In genomic region chr13:99937741-99938140, GRCm38 (mm10) we compare ENCODE assay signal across 21 mouse cellular contexts. TPM values are rescaled to one million over a fixed set of nuclear protein-coding genes. Genes with fewer than 3 reads are reported as not detected.
DNase-seq lines count a peak whose midpoint lies in the region; ATAC-seq and TF ChIP-seq lines count a peak whose summit lies in the region.
"Had no signal": no experiment of that assay in that cellular context is flagged by ENCODE, and none has a peak within 500 bp of the region (broad histone marks: within the 10 kb centered on the region; RNA-seq: fewer than 3 reads in every experiment).

No protein-coding gene starts in this region.

- no peak for TF ChIP-seq CTCF in cerebellum, adult 2 months (IDR thresholded peaks at IDR 0.05; ENCODE audit: borderline replicate concordance, insufficient read depth, low read depth, low read length)

- H3K4me2 ChIP-seq in midbrain, embryonic 14.5 days (ENCODE audit: low read length) = no peak overlapping the region
- H3K4me2 ChIP-seq in midbrain, embryonic 16.5 days (ENCODE audit: low read length) = no peak overlapping the region
- H3K4me2 ChIP-seq in forebrain, embryonic 13.5 days = no peak overlapping the region
- H3K4me2 ChIP-seq in hindbrain, embryonic 16.5 days (ENCODE audit: low read length) = no peak overlapping the region
- H3K4me2 ChIP-seq: heart, embryonic 11.5 days; liver, embryonic 15.5 days had no signal

- H3K27ac ChIP-seq in cerebellum, adult 2 months (ENCODE audit: insufficient read depth, low read length) = no peak overlapping the region
- H3K27ac ChIP-seq in midbrain, embryonic 14.5 days (replicated peaks; ENCODE audit: low read depth, low read length) = no peak overlapping the region
- no peak overlapping the region for H3K27ac ChIP-seq in midbrain, embryonic 16.5 days (ENCODE audit: low read length)
- H3K27ac ChIP-seq in forebrain, embryonic 13.5 days = peak overlapping the region; percentile 75
- no peak overlapping the region for H3K27ac ChIP-seq in hindbrain, embryonic 16.5 days (ENCODE audit: low read depth, low read length)
- H3K27ac ChIP-seq: liver, embryonic 15.5 days had no signal

- no peaks in the 10 kb centered on the region for H3K36me3 ChIP-seq in midbrain, embryonic 14.5 days (ENCODE audit: control insufficient read depth, insufficient read depth, low read length)
- no peaks in the 10 kb centered on the region for H3K36me3 ChIP-seq in midbrain, embryonic 16.5 days (ENCODE audit: control insufficient read depth, insufficient read depth, low read length)
- H3K36me3 ChIP-seq in forebrain, embryonic 13.5 days (ENCODE audit: poor library complexity, severe bottlenecking) = no peaks in the 10 kb centered on the region
- H3K36me3 ChIP-seq in hindbrain, embryonic 16.5 days (ENCODE audit: control insufficient read depth, insufficient read depth, low read length) = no peaks in the 10 kb centered on the region
- H3K36me3 ChIP-seq: liver, embryonic 15.5 days had no signal

- no peak for ATAC-seq in midbrain, embryonic 14.5 days (ENCODE audit: low FRiP score, low TSS enrichment)
- ATAC-seq in midbrain, embryonic 16.5 days = no peak
- peak; percentile 63 for ATAC-seq in forebrain, embryonic 13.5 days
- ATAC-seq in hindbrain, embryonic 16.5 days = peak; percentile 63; the same call in 1 of the 2 replicates
- ATAC-seq: activated CD4-positive, CD25-positive, alpha-beta regulatory T cell, adult 4 months had no signal

- no peak overlapping the region for H3K4me3 ChIP-seq in cerebellum, adult 2 months (replicated peaks; ENCODE audit: insufficient read depth, low read depth, low read length)
- H3K4me3 ChIP-seq in midbrain, embryonic 14.5 days (replicated peaks; ENCODE audit: low read depth, low read length) = no peak overlapping the region
- H3K4me3 ChIP-seq in midbrain, embryonic 16.5 days (ENCODE audit: low read depth, low read length) = no peak overlapping the region
- no peak overlapping the region for H3K4me3 ChIP-seq in forebrain, embryonic 13.5 days
- no peak overlapping the region for H3K4me3 ChIP-seq in hindbrain, embryonic 16.5 days (ENCODE audit: low read length)
- H3K4me3 ChIP-seq: liver, embryonic 15.5 days; megakaryocyte, embryonic 14.5 days had no signal

- H3K4me1 ChIP-seq in cerebellum, adult 2 months (ENCODE audit: control insufficient read depth, insufficient read depth, low read length) = 0 out of 2 replicates have a peak, but pooled peaks cover 3% of the 10 kb centered on the region
- H3K4me1 ChIP-seq in midbrain, embryonic 14.5 days (ENCODE audit: control insufficient read depth, insufficient read depth, low read length) = peaks cover 31% of the 10 kb centered on the region
- peaks cover 13% of the 10 kb centered on the region for H3K4me1 ChIP-seq in midbrain, embryonic 16.5 days (ENCODE audit: control insufficient read depth, insufficient read depth, low read length)
- H3K4me1 ChIP-seq in forebrain, embryonic 13.5 days = peaks cover 35% of the 10 kb centered on the region
- peaks cover 14% of the 10 kb centered on the region for H3K4me1 ChIP-seq in hindbrain, embryonic 16.5 days (ENCODE audit: control insufficient read depth, insufficient read depth, low read depth, low read length)
- H3K4me1 ChIP-seq: liver, embryonic 15.5 days had no signal

- TF ChIP-seq POLR2A in cerebellum, adult 2 months (IDR thresholded peaks at IDR 0.05; ENCODE audit: borderline replicate concordance, insufficient read depth, low read length) = no peak

- H3K27me3 ChIP-seq in cerebellum, adult 2 months (ENCODE audit: control insufficient read depth, insufficient read depth, low read length) = no peaks in the 10 kb centered on the region
- no peaks in the 10 kb centered on the region for H3K27me3 ChIP-seq in midbrain, embryonic 14.5 days (ENCODE audit: control insufficient read depth, insufficient read depth, low read length)
- H3K27me3 ChIP-seq in midbrain, embryonic 16.5 days (ENCODE audit: control insufficient read depth, insufficient read depth, low read depth, low read length) = no peaks in the 10 kb centered on the region
- no peaks in the 10 kb centered on the region for H3K27me3 ChIP-seq in forebrain, embryonic 13.5 days
- no peaks in the 10 kb centered on the region for H3K27me3 ChIP-seq in hindbrain, embryonic 16.5 days (replicated peaks; ENCODE audit: control insufficient read depth, insufficient read depth, low read length)
- H3K27me3 ChIP-seq: CH12.LX; liver, embryonic 15.5 days; megakaryocyte, embryonic 14.5 days had no signal

- DNase-seq in cerebellum, postnatal 14 days = peak; percentile 32 to 44
- no peak for DNase-seq in cerebellum, adult 2 months
- peak; percentile 66 for DNase-seq in midbrain, embryonic 14.5 days
- DNase-seq in ovary, adult 18-20 months (ENCODE audit: low spot score) = no peak
- no peak for DNase-seq in heart, adult 18-20 months
- DNase-seq: adrenal gland, postnatal 25 days; cerebellum, adult 8-10 months; embryo, embryonic 11 days; gastrocnemius, postnatal 25 days; heart, postnatal 14 days; kidney, postnatal 4 days; lung, postnatal 10 days; right cerebral cortex, postnatal 25 days had no signal

- 2% methylated on average over 3 of the region's 3 CpGs for WGBS in cerebellum, adult 2 months
- 16% methylated on average over 3 of the region's 3 CpGs for WGBS in midbrain, embryonic 14.5 days
- 18% methylated on average over 3 of the region's 3 CpGs for WGBS in midbrain, embryonic 16.5 days
- WGBS in forebrain, embryonic 13.5 days = 7% methylated on average over 3 of the region's 3 CpGs
- 11% methylated on average over 3 of the region's 3 CpGs for WGBS in hindbrain, embryonic 16.5 days

- no peaks in the 10 kb centered on the region for H3K9me3 ChIP-seq in midbrain, embryonic 14.5 days (ENCODE audit: control insufficient read depth, low read length)
- H3K9me3 ChIP-seq in midbrain, embryonic 16.5 days (replicated peaks; ENCODE audit: control insufficient read depth, low read length, poor library complexity, severe bottlenecking) = no peaks in the 10 kb centered on the region
- H3K9me3 ChIP-seq in forebrain, embryonic 13.5 days (replicated peaks) = no peaks in the 10 kb centered on the region
- H3K9me3 ChIP-seq in hindbrain, embryonic 16.5 days (ENCODE audit: control insufficient read depth, low read length) = no peaks in the 10 kb centered on the region
- H3K9me3 ChIP-seq: liver, embryonic 15.5 days; megakaryocyte, embryonic 14.5 days had no signal

- no peak overlapping the region for H3K9ac ChIP-seq in midbrain, embryonic 14.5 days (replicated peaks; ENCODE audit: low read length)
- no peak overlapping the region for H3K9ac ChIP-seq in midbrain, embryonic 16.5 days (ENCODE audit: low read depth, low read length)
- no peak overlapping the region for H3K9ac ChIP-seq in forebrain, embryonic 13.5 days
- no peak overlapping the region for H3K9ac ChIP-seq in hindbrain, embryonic 16.5 days (ENCODE audit: low read depth, low read length)
- H3K9ac ChIP-seq: liver, embryonic 15.5 days had no signal

RNA-seq across cellular contexts. Expression of gene Cartpt, which starts 36.9 kb away (rescaled TPM):
- polyA plus RNA-seq in cerebellum, adult 2 months (2012; rRNA removed) = 5.3 and 6.0 TPM in 2 replicates
- 18.4 and 24.8 TPM in 2 replicates for polyA plus RNA-seq in midbrain, embryonic 14.5 days (2014; fragmentation: Nextera tagmentation; extraction: Ambion mirVana)
- polyA plus RNA-seq in midbrain, embryonic 16.5 days (2015; fragmentation: Nextera tagmentation; extraction: Ambion mirVana) = 13.4 and 17.0 TPM in 2 replicates
- polyA plus RNA-seq in forebrain, embryonic 13.5 days (2015; fragmentation: Nextera tagmentation; extraction: Ambion mirVana) = 7.2 and 19.7 TPM in 2 replicates
- 27.1 and 32.9 TPM in 2 replicates for polyA plus RNA-seq in hindbrain, embryonic 16.5 days (2015; fragmentation: Nextera tagmentation; extraction: Ambion mirVana)
- not detected for total RNA-seq in heart, adult 18-20 months (2021)
- total RNA-seq: CH12.LX; gastrocnemius, postnatal 25 days had no signal
- polyA plus RNA-seq: activated CD4-positive, CD25-positive, alpha-beta regulatory T cell, adult 4 months had no signal

Comparison
In these comparisons a context has a peak if more than half of its experiments do, and no peak if none do; other contexts are left out.
1. DNase-seq: peak in cerebellum, postnatal 14 days (2 of 2) and midbrain, embryonic 14.5 days (single experiment); none in cerebellum, adult 2 months (0 of 2), ovary, adult 18-20 months (single experiment) and heart, adult 18-20 months (0 of 2).
2. ATAC-seq: peak in forebrain, embryonic 13.5 days (single experiment) and hindbrain, embryonic 16.5 days (single experiment); none in midbrain, embryonic 14.5 days (single experiment) and midbrain, embryonic 16.5 days (single experiment).